Mouse (Mus musculus) kidney, adult 10 weeks (tissue): ENCODE data around the gene Tst. TPM values are rescaled to one million over a fixed set of nuclear protein-coding genes. Genes with fewer than 3 reads are reported as not detected.

ENCODE experiments used
- polyA plus RNA-seq: library from polyadenylated mRNA; stranded (reverse); fragments of 350-450 nt; fragmentation: Illumina TruSeq; extraction: RNeasy Lipid Tissue Mini Kit (QIAGEN cat#74804); gene quantifications from one replicate; pipeline ENCODE4 v1.2.3, GENCODE M21; 2014; ENCODE audit warnings: low read depth, low replicate concordance

The Tst gene
- 1.7 TPM for polyA plus RNA-seq

DNA sequence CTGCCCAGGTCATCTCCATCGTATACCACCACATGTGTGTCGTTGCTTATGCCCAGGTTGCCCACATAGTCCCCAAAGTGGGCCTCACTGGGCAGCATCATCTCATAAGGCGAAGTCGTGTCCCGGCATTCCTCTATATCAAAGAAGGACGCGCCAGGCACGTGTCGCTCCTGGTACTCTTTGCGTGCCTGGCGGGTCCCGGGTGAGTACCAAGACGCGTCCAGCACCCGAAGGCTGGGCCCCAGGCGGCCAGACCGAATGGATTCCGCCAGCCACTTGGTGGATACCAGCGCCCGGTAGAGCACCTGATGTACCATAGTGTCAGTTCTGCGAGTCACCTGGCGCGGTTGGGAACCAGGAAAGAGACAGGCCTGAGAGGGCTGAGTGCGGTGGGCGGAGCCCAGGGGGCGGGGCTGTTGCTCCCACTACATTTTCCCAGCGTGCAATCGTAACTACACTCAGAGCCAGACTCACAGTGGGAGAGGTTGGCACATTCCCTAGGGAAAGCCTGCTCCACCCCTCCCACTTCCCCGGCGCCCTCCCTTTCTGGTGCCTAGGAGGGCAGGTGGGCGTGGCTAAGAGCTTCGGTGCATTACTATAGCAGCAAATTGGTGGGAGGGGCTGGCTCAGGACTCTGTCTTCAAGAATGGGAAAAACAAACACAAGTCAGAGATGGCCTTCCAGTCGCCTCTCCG lies at the start of gene Tst:
Tst (minus strand) TSS at position 391 of the 695 bp plus-strand sequence.

DNA sequence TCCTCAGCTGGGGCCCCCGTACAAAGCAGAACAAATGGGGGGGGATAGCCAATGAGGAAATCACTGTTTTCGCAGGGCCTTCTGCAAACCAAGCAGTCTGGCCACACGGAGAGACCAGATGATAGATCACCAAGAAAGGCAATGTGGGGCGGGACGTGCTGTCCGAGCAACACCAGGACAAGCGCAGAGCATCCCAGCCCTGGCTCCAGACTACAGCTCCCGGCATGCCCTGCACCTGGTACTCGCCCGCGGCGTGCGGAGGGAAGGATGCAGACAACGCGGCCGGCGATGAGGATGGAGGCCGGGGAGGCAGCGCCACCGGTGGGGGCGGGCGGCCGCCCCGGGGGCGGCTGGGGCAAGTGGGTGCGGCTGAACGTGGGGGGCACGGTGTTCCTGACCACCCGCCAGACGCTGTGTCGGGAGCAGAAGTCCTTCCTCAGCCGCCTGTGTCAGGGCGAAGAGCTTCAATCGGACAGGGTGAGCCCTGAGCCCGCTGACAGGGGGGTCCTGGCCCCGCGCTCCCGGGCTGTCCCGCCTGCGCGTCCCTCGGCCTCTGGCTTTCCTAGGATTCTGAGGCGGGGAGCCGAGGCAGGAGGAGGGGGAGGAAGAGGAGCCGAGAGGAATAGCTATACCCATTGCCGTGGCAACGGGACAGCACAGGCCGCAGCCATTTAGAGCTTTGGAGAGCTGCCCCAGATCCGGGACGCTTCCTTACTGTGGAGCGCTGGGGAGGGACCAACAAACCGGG lies 22.9 kb upstream of the Tst start, which contains the start of gene Kctd17:
Kctd17 (plus strand) TSS at position 174 of the 748 bp plus-strand sequence.

DNA sequence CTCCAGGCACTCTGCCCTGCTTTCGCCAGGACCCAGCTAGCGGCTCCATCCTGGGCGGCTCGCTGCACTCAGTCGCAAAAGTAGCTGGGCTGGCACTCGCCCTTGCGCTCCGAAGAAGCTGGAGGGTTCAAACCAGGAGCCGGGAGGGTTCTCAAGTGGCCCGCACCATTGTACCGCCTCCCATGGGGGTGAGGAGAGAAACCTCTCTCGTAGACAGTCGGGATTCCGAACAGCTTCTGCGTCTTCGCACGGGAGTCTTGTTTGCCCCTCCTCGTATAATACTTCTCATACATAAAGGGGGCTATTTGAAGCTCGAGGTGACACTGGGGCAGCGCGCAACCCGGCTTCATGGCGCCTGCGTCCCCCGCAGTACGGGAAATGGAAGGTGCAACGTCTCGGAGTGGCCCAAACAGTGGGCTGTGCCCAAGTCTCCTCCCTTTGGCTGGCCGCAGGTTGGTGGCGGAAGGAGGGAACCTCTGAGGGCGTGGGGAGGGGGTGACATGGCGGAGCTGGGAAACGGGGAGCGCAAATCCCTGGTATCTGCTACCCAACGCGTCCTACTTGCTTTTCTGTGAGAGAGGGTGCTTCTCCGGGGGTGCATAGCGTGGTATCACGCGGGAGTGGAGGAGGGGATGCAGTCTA lies 707 bp upstream of the Tst start, which contains the start of gene Mpst:
Mpst (plus strand) TSS at position 124 of the 642 bp plus-strand sequence.

DNA sequence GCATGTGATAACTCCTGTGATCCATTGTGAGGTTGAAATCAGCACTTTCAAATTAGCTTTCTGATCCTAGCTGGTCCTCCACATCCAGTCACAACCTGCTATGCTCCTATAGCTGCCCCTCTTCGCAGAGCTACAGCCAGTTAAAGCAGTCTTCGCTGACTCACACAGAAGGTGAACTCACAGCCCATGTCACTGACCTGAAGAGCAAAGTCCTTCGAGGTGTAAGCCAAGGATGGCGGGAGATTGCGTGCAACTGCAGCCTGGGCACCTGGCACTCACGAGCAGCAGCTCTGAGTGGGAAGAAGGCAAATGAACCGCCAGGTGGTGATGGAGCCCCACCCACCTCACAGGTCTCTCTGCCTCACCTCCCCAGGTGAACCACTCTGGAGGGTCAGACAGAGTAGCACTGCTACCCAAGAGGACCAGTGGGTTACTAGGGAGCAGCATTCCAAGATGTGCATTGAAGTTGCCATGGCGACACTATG lies 10.2 kb downstream of the Tst start, which contains the start of gene Tex33:
Tex33 (minus strand) TSS at position 435 of the 485 bp plus-strand sequence.

Other genes with a start within 250 kb of the Tst start
- 5.6 TPM for gene Ift27, start 231.8 kb downstream of the Tst start, polyA plus RNA-seq
- 11.3 TPM for gene Pvalb, start 199.5 kb downstream of the Tst start, polyA plus RNA-seq
- gene Ncf4, start 161.1 kb downstream of the Tst start, polyA plus RNA-seq, result not detected
- gene Csf2rb2, start 100.2 kb downstream of the Tst start, polyA plus RNA-seq, result 0.69 TPM
- 0.69 TPM for gene Csf2rb, start 80.2 kb downstream of the Tst start, polyA plus RNA-seq
- gene Tex33, start 10.0 kb downstream of the Tst start, polyA plus RNA-seq, result not detected
- 3.1 TPM for gene Mpst, start 509 bp upstream of the Tst start, polyA plus RNA-seq
- gene Kctd17, start 22.7 kb upstream of the Tst start, polyA plus RNA-seq, result 5.6 TPM
- gene Tmprss6, start 62.7 kb upstream of the Tst start, polyA plus RNA-seq, result not detected
- 0.08 TPM for gene Il2rb, start 89.4 kb upstream of the Tst start, polyA plus RNA-seq
- 1.4 TPM for gene C1qtnf6, start 125.5 kb upstream of the Tst start, polyA plus RNA-seq
- gene Sstr3, start 138.8 kb upstream of the Tst start, polyA plus RNA-seq, result not detected
- gene Rac2, start 166.9 kb upstream of the Tst start, polyA plus RNA-seq, result 0.28 TPM
- gene Cyth4, start 191.1 kb upstream of the Tst start, polyA plus RNA-seq, result 0.97 TPM